Mouse (Mus musculus): Measurements from ENCODE around the gene Kmt2b.

Kmt2b gene

GRCm38 (mm10) chr7:30599933-30600353, 11.4 kb upstream of the Kmt2b start:
- DNase-seq = peak; percentile 97

- no peak for DNase-seq
These were observed 10.3 kb upstream of the Kmt2b start, which contains the start of gene Zbtb32 for GRCm38 (mm10) chr7:30598786-30599185. Gene Zbtb32 (minus strand): TSS chr7:30598909.

GRCm38 (mm10) chr7:30596811-30597210, 8.3 kb upstream of the Kmt2b start:
- no peak for DNase-seq

GRCm38 (mm10) chr7:30596093-30596492, 7.6 kb upstream of the Kmt2b start:
- DNase-seq = no peak

GRCm38 (mm10) chr7:30594510-30595024, 6.0 kb upstream of the Kmt2b start:
- no peak for DNase-seq

- no peak for DNase-seq
These were observed 5.3 kb upstream of the Kmt2b start for GRCm38 (mm10) chr7:30593579-30594509.

GRCm38 (mm10) chr7:30592772-30593423, 4.4 kb upstream of the Kmt2b start:
- DNase-seq = no peak

- DNase-seq = no peak
These were observed 3.1 kb upstream of the Kmt2b start for GRCm38 (mm10) chr7:30591605-30591951.

GRCm38 (mm10) chr7:30590927-30591604, 2.5 kb upstream of the Kmt2b start:
- no peak for DNase-seq

- peak; percentile 86 to 91 for DNase-seq
These were observed 1.1 kb upstream of the Kmt2b start for GRCm38 (mm10) chr7:30589435-30590301.

- peak; percentile 42 to 48 for DNase-seq
These were observed 471 bp downstream of the Kmt2b start for GRCm38 (mm10) chr7:30587842-30588667.

- no peak for DNase-seq
These were observed 2.0 kb downstream of the Kmt2b start for GRCm38 (mm10) chr7:30586455-30587020.

- DNase-seq = no peak
These were observed 3.4 kb downstream of the Kmt2b start for GRCm38 (mm10) chr7:30585170-30585569.

- DNase-seq = no peak
These were observed 4.2 kb downstream of the Kmt2b start for GRCm38 (mm10) chr7:30584339-30584738.

GRCm38 (mm10) chr7:30581547-30581946, 7.0 kb downstream of the Kmt2b start:
- no peak for DNase-seq

- no peak for DNase-seq
These were observed 8.6 kb downstream of the Kmt2b start for GRCm38 (mm10) chr7:30579950-30580349.

- peak; percentile 76 to 85 for DNase-seq
These were observed 15.6 kb downstream of the Kmt2b start for GRCm38 (mm10) chr7:30572969-30573368.

- no peak for DNase-seq
These were observed 16.1 kb downstream of the Kmt2b start for GRCm38 (mm10) chr7:30572389-30572788.

GRCm38 (mm10) chr7:30567555-30567954, 21.0 kb downstream of the Kmt2b start:
- no peak for DNase-seq

GRCm38 (mm10) chr7:30566033-30566432, 22.5 kb downstream of the Kmt2b start:
- DNase-seq = no peak

Measured in kidney, adult 8-10 months (tissue).